Mouse (Mus musculus): Measurements from ENCODE around the gene Ahcyl1. TPM values are rescaled to one million over a fixed set of nuclear protein-coding genes. Genes with fewer than 3 reads are reported as not detected.
"Not testable (repeated sequence)": the region's sequence is repeated elsewhere in the genome, so short reads cannot be mapped to it uniquely, and the experiment has no call there.

Ahcyl1 gene
- polyA plus RNA-seq, 1 experiment from 2014 or later, result 73.5 TPM

- not testable (repeated sequence) for H3K27me3 ChIP-seq (replicated peaks); H3K4me2 ChIP-seq; H3K36me3 ChIP-seq; H3K4me3 ChIP-seq (replicated peaks); H3K27ac ChIP-seq; H3K9ac ChIP-seq; ATAC-seq (ENCODE audit: insufficient read depth, low FRiP score, low read depth); H3K4me1 ChIP-seq; H3K9me3 ChIP-seq
- 48% methylated on average over 5 of the region's 5 CpGs for WGBS
Measured at GRCm38 (mm10) chr3:107650276-107650675, 46.1 kb downstream of the Ahcyl1 start.

DNA sequence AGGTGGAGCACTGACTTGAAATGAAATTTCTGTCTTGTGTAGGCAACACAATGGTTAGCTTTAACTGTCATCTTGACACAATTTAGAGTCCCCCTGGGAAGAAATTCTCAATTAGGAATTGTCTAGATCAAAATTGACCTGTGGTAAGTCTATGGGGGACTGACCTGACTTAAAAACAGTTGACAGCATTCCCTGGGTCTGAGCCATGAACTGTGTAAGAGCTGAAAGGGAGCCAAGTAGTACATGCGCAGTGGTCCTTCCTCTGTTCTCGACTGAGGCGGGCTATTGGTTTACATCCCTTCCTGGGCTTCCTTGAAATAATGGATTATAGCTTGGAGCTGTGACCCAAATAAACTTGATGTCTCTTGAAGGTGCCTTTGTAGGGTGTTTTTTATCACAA, 49.4 kb downstream of the Ahcyl1 start:
- no peak overlapping the region for H3K4me3 ChIP-seq (replicated peaks)
- WGBS, result 87% methylated on average over 3 of the region's 3 CpGs
- H3K4me2 ChIP-seq, result no peak overlapping the region

DNA sequence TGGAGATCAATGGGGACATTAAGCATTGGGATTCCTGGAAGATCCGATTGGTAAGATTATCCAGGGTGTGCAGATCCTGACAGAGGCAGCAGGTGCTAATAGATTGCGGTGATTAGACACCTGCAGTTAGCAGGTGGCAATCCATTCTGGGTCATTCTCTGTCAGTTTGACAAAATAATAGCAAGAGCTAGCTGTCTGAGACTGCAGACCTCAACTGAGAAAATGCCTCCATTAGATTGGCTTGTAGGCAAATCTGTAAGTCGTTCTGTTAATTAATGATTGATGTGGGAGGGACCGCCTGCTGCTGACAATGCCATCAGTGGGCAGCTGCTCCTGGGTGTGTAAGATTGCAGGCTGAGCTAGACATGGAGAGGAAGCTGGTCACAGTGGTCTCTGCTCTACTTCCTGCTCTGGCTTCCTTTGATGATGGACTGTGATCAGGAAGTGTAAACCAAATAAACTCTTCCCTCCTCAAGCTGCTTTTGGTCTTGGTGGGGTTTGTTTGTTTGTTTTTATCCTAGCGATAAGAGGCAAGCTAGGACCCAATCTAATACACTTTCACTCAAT, 58.7 kb downstream of the Ahcyl1 start:
- no peaks in the 10 kb centered on the region for H3K9me3 ChIP-seq
- ATAC-seq (ENCODE audit: insufficient read depth, low FRiP score, low read depth), result no peak
- 55% methylated on average over 5 of the region's 5 CpGs for WGBS

More for the DNA sequence above, 49.4 kb downstream of the Ahcyl1 start:
- Histone ChIP-seq H3K4me1 (0 out of 2 replicates have a peak, but pooled peaks cover 2% of the 10 kb centered on the region), H3K9ac (no peak overlapping the region), H3K9me3 (no peaks in the 10 kb centered on the region), H3K36me3 (no peaks in the 10 kb centered on the region), H3K27me3 (replicated peaks) (no peaks in the 10 kb centered on the region), H3K27ac (no peak overlapping the region)
- no peak for ATAC-seq (ENCODE audit: insufficient read depth, low FRiP score, low read depth)

GRCm38 (mm10) chr3:107636236-107636635, 60.1 kb downstream of the Ahcyl1 start:
- H3K9me3 ChIP-seq, result no peaks in the 10 kb centered on the region
- H3K4me2 ChIP-seq, result no peak overlapping the region
- no peaks in the 10 kb centered on the region for H3K36me3 ChIP-seq
- ATAC-seq (ENCODE audit: insufficient read depth, low FRiP score, low read depth), result no peak
- no peak overlapping the region for H3K9ac ChIP-seq
- H3K27me3 ChIP-seq (replicated peaks), result no peaks in the 10 kb centered on the region
- H3K4me1 ChIP-seq, result no peaks in the 10 kb centered on the region
- H3K4me3 ChIP-seq (replicated peaks), result no peak overlapping the region
- 67% methylated on average over 3 of the region's 3 CpGs for WGBS
- H3K27ac ChIP-seq, result no peak overlapping the region

More for the DNA sequence above, 58.7 kb downstream of the Ahcyl1 start:
- Histone ChIP-seq H3K27ac (no peak overlapping the region), H3K9ac (no peak overlapping the region), H3K4me3 (replicated peaks) (no peak overlapping the region), H3K27me3 (replicated peaks) (no peaks in the 10 kb centered on the region), H3K36me3 (no peaks in the 10 kb centered on the region), H3K4me1 (no peaks in the 10 kb centered on the region), H3K4me2 (no peak overlapping the region)

DNA sequence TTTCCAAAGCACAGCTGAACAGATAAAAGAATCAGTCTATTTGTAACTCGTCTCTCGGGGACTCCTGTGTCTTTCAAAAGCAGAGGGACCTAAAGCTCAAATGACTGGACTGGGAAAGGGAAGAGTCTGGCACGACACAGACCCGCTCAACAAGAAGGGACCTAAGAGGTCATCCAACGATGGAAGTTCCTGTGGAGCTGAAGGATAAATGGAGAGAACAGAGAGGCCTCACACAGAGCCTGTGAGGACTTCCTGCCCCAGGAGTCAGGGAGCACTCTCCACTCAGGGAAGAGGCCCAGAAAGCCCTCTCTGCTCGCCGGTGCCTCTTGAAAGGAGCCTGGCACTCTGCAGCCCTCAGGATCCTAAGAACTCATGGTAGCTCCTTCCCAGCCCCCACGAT, 60.5 kb downstream of the Ahcyl1 start:
- H3K4me2 ChIP-seq, result no peak overlapping the region
- H3K9ac ChIP-seq, result no peak overlapping the region
- H3K27ac ChIP-seq, result no peak overlapping the region
- H3K9me3 ChIP-seq, result no peaks in the 10 kb centered on the region
- H3K4me3 ChIP-seq (replicated peaks), result no peak overlapping the region
- no peaks in the 10 kb centered on the region for H3K4me1 ChIP-seq
- no peaks in the 10 kb centered on the region for H3K27me3 ChIP-seq (replicated peaks)
- H3K36me3 ChIP-seq, result no peaks in the 10 kb centered on the region
- ATAC-seq (ENCODE audit: insufficient read depth, low FRiP score, low read depth), result no peak
- 52% methylated on average over 8 of the region's 8 CpGs for WGBS

- no peak overlapping the region for H3K9ac ChIP-seq
- H3K4me1 ChIP-seq, result peaks cover 7% of the 10 kb centered on the region
- WGBS, result 90% methylated on average over 9 of the region's 9 CpGs
- ATAC-seq (ENCODE audit: insufficient read depth, low FRiP score, low read depth), result no peak
- no peaks in the 10 kb centered on the region for H3K9me3 ChIP-seq
- H3K36me3 ChIP-seq, result no peaks in the 10 kb centered on the region
- no peaks in the 10 kb centered on the region for H3K27me3 ChIP-seq (replicated peaks)
- H3K4me3 ChIP-seq (replicated peaks), result no peak overlapping the region
- H3K27ac ChIP-seq, result no peak overlapping the region
- H3K4me2 ChIP-seq, result no peak overlapping the region
Measured at GRCm38 (mm10) chr3:107633906-107634305, 62.5 kb downstream of the Ahcyl1 start.

DNA sequence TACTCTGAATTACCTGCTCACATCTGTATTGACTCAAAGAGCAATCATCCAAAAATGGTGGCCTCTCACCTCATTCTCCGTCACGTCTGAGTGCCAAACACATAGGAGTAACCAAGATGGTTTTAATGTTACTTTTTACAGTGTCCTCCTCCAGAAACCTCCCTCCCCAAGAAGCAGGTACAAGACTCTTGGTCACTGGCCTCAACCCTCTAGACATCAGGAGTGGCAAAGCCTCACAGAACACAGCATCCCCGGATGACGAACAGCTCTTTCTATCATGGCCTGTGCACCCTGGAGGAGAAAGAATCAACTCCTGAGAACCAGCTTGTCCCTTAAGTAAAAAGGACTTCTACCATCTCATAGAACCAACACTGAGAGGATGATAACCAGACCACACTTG, 63.6 kb downstream of the Ahcyl1 start:
- Histone ChIP-seq H3K27me3 (replicated peaks) (no peaks in the 10 kb centered on the region), H3K4me2 (no peak overlapping the region), H3K9me3 (no peaks in the 10 kb centered on the region), H3K27ac (no peak overlapping the region), H3K36me3 (no peaks in the 10 kb centered on the region), H3K4me1 (peaks cover 7% of the 10 kb centered on the region), H3K9ac (no peak overlapping the region), H3K4me3 (replicated peaks) (no peak overlapping the region)
- 96% methylated on average over 4 of the region's 4 CpGs for WGBS
- ATAC-seq (ENCODE audit: insufficient read depth, low FRiP score, low read depth), result no peak

DNA sequence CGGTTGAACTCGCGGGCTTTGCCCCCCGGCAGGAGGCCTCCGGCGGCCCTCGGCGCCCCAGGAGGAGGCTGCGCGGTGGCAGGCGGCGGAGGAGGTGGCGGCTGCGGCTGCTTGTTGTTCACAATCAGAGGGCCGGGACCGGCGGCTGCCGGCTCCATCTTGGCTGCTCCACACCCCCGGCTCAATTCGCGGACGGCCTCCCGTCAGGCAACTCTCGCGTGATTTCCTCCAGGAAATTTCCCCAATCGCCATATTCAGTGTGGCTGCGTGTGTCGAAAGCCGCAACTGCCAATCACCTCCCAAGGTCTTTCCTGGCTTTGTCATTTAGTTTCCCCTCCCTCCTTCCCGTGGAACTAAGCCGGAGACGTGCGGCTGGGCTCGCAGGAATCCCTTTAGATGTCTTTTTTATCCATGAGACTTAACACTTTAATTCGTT, 64.8 kb downstream of the Ahcyl1 start, which contains the start of gene Strip1:
Gene Strip1, minus strand, starts transcription at position 172 of the 436 bp plus-strand sequence.
- peak within 1 kb of the TSS; percentile 100 for H3K4me3 ChIP-seq (replicated peaks)
- under 1% methylated on average over 34 of the region's 35 CpGs for WGBS
- peak; percentile 95 for ATAC-seq (ENCODE audit: insufficient read depth, low FRiP score, low read depth)

DNA sequence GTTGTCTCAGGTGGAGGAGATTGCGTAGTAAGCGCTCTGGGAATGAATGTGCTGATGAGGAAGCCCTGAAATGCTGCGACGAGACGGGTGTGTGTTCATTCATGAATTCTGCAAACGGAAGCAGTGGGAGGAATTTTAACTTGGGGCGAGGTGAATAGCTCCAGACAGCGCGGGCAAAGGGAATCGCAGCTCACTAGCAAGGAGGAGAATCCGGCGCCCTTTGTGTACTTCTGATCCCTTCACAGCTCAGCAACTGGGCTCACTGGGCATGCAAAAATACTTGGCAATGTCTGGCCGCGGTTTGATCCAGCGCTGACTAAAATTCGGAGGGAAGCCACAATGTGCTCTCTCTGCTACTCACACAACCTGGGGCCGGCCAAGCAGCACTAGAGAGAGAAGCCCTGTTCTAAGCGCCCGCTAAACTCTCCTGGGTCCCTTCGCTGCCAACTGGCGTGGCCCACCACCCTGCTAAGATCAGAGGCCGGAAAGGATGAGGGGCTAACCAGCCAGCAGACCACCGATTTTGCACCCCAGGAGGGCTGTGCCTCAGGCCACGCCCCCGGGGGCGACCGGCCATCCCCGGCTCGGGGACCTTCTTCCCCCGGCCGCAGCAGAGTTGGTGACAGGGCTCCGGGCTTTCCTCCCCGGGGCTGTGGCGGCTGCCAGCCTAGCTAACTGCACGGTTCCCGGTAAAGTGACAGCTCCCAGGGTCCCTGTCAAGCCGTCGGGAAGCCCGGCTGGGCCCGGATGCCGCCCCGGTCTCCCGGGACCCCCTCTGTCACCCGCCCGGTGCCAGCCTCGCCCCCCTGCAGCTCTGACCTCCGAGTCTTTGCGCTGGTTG, 65.5 kb downstream of the Ahcyl1 start, which contains the start of gene Gm10961:
Gene Gm10961, plus strand, starts transcription at position 641 of the 841 bp plus-strand sequence.
- Histone ChIP-seq H3K9ac (peak within 1 kb of the TSS; percentile 95), H3K4me3 (replicated peaks) (peak within 1 kb of the TSS; percentile 100), H3K4me2 (peak within 1 kb of the TSS; percentile 74), H3K36me3 (peaks cover 17% of the 10 kb centered on the region; the same call in 1 of the 2 replicates), H3K27me3 (replicated peaks) (no peaks in the 10 kb centered on the region), H3K27ac (peak within 1 kb of the TSS; percentile 90), H3K9me3 (no peaks in the 10 kb centered on the region), H3K4me1 (peaks cover 7% of the 10 kb centered on the region)
- 2% methylated on average over 46 of the region's 48 CpGs for WGBS
- peak; percentile 52 for ATAC-seq (ENCODE audit: insufficient read depth, low FRiP score, low read depth)

More for the DNA sequence above, 64.8 kb downstream of the Ahcyl1 start, which contains the start of gene Strip1:
- H3K9me3 ChIP-seq, result no peaks in the 10 kb centered on the region
- H3K36me3 ChIP-seq, result peaks cover 10% of the 10 kb centered on the region; the same call in 1 of the 2 replicates
- H3K27me3 ChIP-seq (replicated peaks), result no peaks in the 10 kb centered on the region
- H3K9ac ChIP-seq, result peak within 1 kb of the TSS; percentile 95
- peaks cover 7% of the 10 kb centered on the region for H3K4me1 ChIP-seq
- H3K27ac ChIP-seq, result peak within 1 kb of the TSS; percentile 90
- H3K4me2 ChIP-seq, result peak within 1 kb of the TSS; percentile 74

GRCm38 (mm10) chr3:107629411-107629810, 66.9 kb downstream of the Ahcyl1 start:
- no peak for ATAC-seq (ENCODE audit: insufficient read depth, low FRiP score, low read depth)
- 89% methylated on average over 4 of the region's 4 CpGs for WGBS
- H3K4me2 ChIP-seq, result no peak overlapping the region

DNA sequence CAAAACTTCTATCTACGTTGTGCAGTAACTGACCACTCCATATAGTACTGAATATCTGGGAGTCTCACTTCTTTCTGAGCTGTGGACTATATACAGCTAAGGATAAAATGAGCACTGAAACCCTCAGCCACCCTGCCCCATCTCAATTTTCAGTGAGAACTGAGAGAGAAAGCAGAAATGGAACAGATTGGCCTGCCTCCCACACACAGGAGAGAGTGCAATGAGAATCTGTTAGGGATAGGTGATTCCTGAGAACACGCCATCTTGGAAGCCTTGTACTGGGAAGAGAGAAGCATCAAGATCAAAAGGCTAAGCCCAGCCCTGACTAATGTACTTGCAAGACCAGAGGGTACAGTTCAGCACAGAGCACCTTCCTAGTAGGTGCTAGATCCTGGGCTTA, 67.8 kb downstream of the Ahcyl1 start:
- no peak overlapping the region for H3K4me2 ChIP-seq
- no peak for ATAC-seq (ENCODE audit: insufficient read depth, low FRiP score, low read depth)
- no peak overlapping the region for H3K9ac ChIP-seq
- H3K4me1 ChIP-seq, result peaks cover 7% of the 10 kb centered on the region
- no peak overlapping the region for H3K27ac ChIP-seq
- no peaks in the 10 kb centered on the region for H3K9me3 ChIP-seq
- WGBS, result 87% methylated on average over 2 of the region's 2 CpGs
- peaks cover 38% of the 10 kb centered on the region for H3K36me3 ChIP-seq
- H3K4me3 ChIP-seq (replicated peaks), result no peak overlapping the region
- H3K27me3 ChIP-seq (replicated peaks), result no peaks in the 10 kb centered on the region

More at GRCm38 (mm10) chr3:107629411-107629810, 66.9 kb downstream of the Ahcyl1 start:
- peaks cover 7% of the 10 kb centered on the region for H3K4me1 ChIP-seq
- H3K9me3 ChIP-seq, result no peaks in the 10 kb centered on the region
- H3K36me3 ChIP-seq, result peaks cover 30% of the 10 kb centered on the region
- H3K27ac ChIP-seq, result no peak overlapping the region
- no peak overlapping the region for H3K9ac ChIP-seq
- H3K4me3 ChIP-seq (replicated peaks), result no peak overlapping the region
- H3K27me3 ChIP-seq (replicated peaks), result no peaks in the 10 kb centered on the region

DNA sequence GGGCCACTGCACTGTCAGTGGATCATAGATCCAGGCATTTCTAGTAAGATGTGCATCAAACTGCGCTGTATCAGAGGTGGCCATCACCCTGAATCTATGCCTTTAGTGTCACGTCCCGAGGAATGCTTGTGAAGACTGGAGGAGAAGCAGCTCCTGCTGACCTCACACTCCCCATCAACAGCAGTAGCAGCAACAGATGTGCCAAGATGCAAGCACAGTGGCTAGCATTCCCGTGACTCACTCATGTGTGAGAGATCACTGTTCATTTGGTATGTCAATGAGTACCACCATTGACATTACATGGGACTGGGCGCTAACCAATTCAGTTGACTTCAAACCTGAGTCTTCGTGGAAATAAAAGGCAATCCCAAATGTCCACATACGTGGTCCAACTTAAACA, 68.7 kb downstream of the Ahcyl1 start:
- no peaks in the 10 kb centered on the region for H3K27me3 ChIP-seq (replicated peaks)
- H3K27ac ChIP-seq, result no peak overlapping the region
- H3K4me2 ChIP-seq, result no peak overlapping the region
- H3K9ac ChIP-seq, result no peak overlapping the region
- ATAC-seq (ENCODE audit: insufficient read depth, low FRiP score, low read depth), result no peak
- H3K4me1 ChIP-seq, result peaks cover 7% of the 10 kb centered on the region
- no peak overlapping the region for H3K4me3 ChIP-seq (replicated peaks)
- no peaks in the 10 kb centered on the region for H3K9me3 ChIP-seq
- 92% methylated on average over 7 of the region's 7 CpGs for WGBS
- H3K36me3 ChIP-seq, result peaks cover 47% of the 10 kb centered on the region
